Mouse (Mus musculus) yolk sac, embryonic 10.5 days (tissue): Measurements from ENCODE around the gene Usp48.

Experiments used
- DNase-seq: peaks from one replicate; pipeline ENCODE4 v3.0.0-alpha.2; 2017; ENCODE audit warnings: low spot score

Usp48 gene

GRCm38 (mm10) chr4:137661078-137661450 lies 67.5 kb downstream of the Usp48 start:
- no peak for DNase-seq

- no peak for DNase-seq
Observed at GRCm38 (mm10) chr4:137661547-137661946, 68.0 kb downstream of the Usp48 start.

- DNase-seq: no peak
Observed at GRCm38 (mm10) chr4:137663491-137663890, 69.9 kb downstream of the Usp48 start.

- DNase-seq: no peak
Observed at GRCm38 (mm10) chr4:137664433-137664979, 71.0 kb downstream of the Usp48 start, which contains the start of gene Rap1gap. Rap1gap (plus strand) TSS chr4:137664726.

GRCm38 (mm10) chr4:137664980-137665675 lies 71.6 kb downstream of the Usp48 start:
- DNase-seq: no peak

DNA sequence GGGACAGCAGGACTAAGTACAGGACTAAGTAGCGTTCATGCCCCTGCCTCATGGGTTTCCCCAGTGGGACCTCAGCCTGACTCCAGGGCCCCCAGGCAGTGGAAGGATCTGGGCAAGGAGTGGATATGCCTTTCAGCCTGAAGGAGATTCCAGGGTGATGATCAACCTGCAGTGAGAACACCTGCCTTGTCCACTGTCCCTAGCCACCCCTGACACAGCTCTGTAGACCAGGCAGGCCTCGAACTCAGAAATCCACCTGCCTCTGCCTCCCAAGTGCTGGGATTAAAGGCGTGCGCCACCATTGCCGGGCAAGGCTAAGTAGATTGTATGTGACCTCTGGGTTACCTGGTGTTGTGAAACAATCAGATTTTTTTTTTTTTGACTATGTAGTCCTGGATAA lies 72.2 kb downstream of the Usp48 start:
- no peak for DNase-seq

DNA sequence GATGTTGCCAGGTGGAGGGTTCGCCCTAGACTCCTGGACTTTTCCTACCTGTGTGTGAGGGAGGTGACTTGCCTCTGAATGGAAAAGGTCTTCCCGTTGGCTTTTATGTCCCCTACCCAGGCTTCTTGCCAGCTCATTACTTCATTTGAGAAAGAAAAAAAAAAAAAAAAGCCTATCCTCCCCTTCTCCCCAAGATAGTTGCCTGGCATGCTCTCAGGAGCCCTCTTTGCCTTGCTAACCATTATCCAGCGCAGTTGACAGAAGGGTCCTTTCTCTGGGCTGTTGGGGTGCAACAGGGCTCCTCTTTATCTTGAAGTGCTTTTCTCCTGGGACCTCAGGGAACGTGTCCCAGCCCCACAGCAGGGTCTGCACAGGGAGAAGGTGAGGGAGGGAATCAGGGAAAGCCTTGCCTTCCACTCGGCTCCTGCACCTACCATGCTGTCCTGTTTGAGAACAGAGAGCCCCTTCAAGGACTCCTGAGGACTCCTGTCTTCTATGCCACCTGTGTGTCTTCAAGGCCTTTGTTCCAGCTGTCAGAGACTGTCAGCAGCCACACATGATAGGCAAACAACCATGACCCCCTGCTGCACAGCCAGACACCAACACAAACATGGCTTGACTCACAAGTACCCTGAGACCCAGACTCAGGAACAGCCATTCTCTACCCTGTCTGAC lies 72.9 kb downstream of the Usp48 start:
- no peak for DNase-seq

DNA sequence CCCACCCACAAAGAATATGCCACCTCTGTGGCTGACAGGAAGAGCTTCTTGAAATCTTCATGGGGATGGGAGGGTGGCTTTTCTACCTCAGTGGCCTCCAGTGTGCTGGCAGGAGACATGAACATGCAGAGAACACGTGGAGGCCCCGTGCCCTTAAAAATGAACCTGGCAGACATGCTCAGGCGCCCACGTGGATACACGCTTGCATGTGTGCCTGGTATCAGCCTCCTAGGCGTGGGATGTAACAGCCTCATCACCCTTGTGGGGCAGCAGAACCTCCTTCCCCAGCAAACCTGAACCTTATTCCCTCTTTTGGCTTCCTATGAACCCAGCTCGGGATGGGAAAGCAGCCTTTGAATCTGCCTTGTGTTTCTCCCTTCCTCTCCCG lies 73.4 kb downstream of the Usp48 start:
- DNase-seq: no peak

- DNase-seq: no peak
Observed at GRCm38 (mm10) chr4:137667747-137668146, 74.2 kb downstream of the Usp48 start.

- no peak for DNase-seq
Observed at GRCm38 (mm10) chr4:137671711-137672500, 78.4 kb downstream of the Usp48 start.

DNA sequence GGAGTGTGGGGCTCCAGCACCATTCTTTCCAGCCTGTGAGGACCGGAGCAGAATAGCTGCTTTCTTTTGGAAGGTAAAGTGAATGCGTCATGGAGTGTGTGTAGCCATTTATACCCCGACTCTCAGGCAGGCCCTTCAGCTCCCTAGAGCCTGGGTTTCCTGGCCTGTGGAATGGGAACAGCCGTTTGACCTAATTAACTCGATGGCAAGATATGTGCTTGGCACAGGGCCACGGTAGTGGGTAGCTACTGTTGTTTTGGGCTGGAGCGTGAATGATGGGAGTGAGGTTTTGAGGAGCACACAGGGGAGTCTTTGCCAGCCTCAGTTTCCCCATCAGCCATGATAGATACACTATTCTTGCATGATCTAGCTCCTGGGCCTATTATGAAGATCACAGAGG lies 82.0 kb downstream of the Usp48 start:
- DNase-seq: no peak

- DNase-seq: peak; percentile 50
Observed at GRCm38 (mm10) chr4:137676057-137676456, 82.5 kb downstream of the Usp48 start.

DNA sequence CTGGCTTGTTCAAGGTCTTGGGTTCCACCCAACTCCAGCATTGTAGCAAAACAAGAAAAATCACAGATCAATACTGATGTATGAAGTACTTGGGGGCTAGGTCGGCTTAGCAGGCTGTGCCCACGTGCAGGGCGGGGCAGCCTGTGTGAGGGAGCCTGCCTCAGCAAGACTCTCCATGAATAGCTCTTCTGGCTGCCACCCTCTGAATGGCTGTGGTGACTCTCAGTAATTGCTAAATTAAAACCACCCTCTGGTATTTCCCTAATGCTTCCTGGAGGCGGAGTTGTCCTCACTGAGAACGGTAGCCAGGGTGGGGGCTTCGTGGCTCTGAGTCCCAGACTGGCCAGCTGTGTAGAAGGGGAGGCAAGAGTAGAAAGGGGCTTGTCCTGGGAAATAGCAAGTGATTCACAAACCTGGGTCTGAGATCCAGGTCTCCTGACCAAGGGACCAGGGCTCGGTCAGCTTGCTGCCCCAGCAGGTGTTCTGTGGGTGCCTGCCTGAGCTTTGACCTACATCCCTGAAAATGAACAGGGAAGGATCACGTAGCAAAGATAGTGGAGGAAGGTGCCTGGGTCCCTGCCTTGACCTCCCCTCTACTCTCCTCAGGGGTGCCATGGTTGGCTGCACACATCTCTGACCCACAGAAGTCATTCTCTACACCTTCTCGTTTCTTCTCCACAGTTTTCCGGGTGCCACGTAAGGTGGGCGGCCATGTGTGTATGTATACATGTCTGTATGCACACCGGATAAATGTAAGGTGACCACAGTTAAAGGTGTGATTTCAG lies 83.3 kb downstream of the Usp48 start:
- DNase-seq: no peak

DNA sequence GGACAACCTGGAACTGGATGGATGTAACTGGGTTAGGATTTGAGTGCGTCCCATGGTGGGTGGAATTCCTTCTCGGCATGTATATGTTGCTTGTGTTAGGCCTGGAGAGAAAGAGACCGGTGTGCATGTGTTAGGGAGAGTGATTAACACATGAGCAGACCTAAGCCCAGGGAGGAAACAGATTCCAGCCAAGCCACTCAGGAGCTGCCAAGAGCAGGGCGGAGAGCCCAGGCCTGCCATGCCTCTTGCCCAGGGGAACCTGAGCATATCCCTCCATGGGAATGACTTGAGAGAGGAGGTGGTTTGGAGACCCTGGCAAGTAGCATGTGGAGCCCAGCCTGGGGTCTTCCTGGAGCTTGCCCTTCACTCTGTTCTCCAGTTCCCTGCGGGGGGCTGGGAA lies 84.4 kb downstream of the Usp48 start:
- no peak for DNase-seq

DNA sequence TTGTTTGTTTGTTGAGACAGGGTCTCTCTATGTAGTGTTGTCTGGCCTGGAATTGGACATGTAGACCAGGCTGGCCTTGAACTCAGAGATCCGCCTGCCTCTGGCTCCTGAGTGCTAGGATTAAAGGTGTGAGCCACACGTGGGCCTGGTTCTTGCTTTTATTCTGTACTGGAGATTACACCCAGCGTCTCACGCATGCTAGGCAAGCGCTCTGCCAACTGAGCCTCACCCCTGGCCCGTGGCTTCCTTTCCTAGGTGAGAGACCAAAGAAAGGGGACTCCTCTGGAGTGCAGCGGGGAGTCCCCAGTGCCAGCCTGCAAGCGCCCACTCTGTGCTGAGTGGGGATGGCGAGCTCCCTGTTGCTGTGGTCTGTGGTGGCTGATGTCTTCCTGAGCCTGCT lies 85.0 kb downstream of the Usp48 start:
- DNase-seq: no peak

DNA sequence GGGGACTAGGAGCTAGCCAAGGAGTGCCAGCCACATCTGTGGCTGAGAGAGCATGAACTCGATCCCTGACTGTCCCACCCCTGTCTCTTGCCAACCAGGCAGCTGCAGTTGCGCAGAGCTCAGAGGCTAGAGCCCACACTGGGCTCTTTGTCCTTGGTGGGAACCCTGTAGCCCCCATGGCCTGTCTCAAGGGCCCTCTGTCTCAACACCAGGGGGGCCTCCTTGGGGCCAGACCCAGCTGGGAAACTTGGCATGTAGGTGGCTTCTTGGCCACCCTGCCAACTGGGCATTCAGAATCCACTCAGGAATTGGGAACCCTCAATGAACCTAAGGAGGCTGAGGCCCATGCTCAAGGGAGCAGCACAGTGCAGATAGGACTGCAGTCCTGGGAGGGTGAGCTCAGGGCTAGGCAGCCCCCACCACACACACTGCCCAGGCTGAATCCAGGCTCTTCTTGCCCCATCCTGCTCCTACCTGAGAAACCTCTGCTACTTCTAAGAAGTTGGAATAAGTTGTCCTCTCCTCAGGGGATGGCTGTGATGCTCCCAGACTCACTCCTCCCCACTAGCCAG lies 86.5 kb downstream of the Usp48 start:
- no peak for DNase-seq

DNA sequence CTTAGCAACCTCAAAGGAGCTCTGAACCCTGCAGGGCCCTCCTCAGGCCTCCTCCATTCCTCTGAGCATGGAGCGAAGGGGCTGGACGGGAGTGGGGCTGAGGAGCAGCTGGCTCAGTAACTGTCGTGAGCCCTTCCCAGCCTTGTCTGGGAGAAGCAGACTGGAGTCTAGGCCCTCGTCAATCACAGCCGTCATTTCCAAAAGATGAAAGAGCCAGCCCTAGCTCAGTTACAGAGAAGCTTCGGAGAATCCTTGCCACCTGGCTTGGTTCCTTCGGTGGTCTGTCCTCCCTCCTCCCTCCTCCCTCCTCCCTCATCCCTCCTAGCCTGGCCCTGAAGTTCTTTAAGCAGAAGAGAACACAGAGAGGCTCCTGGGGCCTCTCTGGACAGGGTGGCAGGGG lies 87.2 kb downstream of the Usp48 start:
- no peak for DNase-seq

- no peak for DNase-seq
Observed at GRCm38 (mm10) chr4:137681408-137682104, 88.0 kb downstream of the Usp48 start.

DNA sequence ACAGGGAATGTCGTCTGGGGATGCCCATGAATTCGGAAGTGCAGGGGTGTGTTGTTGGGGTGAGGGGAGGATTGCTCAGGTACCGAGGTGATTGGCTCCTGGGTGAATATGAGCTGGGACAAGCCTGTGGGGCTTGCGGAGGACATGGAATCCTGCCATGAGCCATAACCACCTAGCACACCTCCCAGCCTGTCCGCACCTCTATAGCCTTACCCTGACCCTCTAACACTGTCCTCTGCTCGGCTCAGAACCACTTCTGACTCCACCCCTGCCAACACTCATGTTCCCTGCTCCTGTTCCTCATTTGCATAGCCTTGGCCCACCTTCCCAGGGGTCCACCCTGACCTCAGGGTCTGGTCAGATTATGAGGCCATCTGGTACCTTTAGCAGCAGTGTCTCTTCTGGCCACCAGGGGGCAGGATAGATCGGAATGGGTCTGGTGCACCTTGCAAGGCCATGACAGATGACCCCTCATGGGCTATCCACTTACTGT lies 89.5 kb downstream of the Usp48 start:
- DNase-seq: peak; percentile 24

GRCm38 (mm10) chr4:137684830-137685343 lies 91.3 kb downstream of the Usp48 start:
- DNase-seq: no peak

DNA sequence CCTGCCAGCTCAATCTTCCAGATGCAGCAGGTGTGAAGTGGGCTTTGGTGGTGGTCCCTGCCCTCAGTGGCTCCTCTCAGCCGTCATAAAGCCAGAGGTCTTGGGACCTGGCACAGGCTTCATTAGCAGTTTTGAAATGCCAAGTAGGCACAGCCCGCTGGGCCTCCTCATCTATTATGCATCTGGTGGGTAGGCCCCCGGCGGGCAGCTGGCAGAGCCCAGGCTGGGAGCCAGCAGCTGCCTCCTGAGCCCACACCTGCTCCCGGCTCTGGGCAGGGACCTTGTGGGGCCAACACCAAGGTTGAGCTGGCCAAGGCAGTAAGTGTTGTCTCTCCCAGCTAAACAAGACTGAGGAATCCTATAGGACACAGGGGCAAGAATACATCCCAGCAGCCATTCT lies 92.7 kb downstream of the Usp48 start:
- DNase-seq: no peak
